Mouse (Mus musculus) kidney, adult 2 months (tissue): ENCODE measurements around the gene Cercam. TPM values are rescaled to one million over a fixed set of nuclear protein-coding genes. Genes with fewer than 3 reads are reported as not detected.
A peak's percentile ranks its signal among the peaks of the same experiment; 100 is the strongest.

Source experiments
- DNase-seq: peaks from one replicate; pipeline ENCODE4 v3.0.0; 2021
- H3K27ac ChIP-seq: fragments of 200-500 bp; 2 replicates; pipeline ENCODE4 v1.5.1; 2012; ENCODE audit warnings: low read depth, low read length, control low read depth, inconsistent platforms; ENCODE audit not compliant: insufficient read depth
- H3K27me3 ChIP-seq: fragments of 200-500 bp; replicated peaks from 2 replicates; pipeline ENCODE4 v1.6.1; 2012; ENCODE audit warnings: mild to moderate bottlenecking, moderate library complexity, low read length, inconsistent platforms; ENCODE audit not compliant: control insufficient read depth, insufficient read depth
- H3K36me3 ChIP-seq: fragments of 200-500 bp; 2 replicates; pipeline ENCODE4 v1.6.1; 2012; ENCODE audit warnings: mild to moderate bottlenecking, moderate library complexity, low read length, inconsistent platforms; ENCODE audit not compliant: control insufficient read depth, insufficient read depth
- H3K4me1 ChIP-seq: fragments of 200-500 bp; 2 replicates; pipeline ENCODE4 v1.6.1; 2011; ENCODE audit warnings: low read length; ENCODE audit not compliant: control insufficient read depth, insufficient read depth
- H3K4me3 ChIP-seq: fragments of 200-500 bp; 2 replicates; pipeline ENCODE4 v1.5.1; 2011; ENCODE audit warnings: mild to moderate bottlenecking, low read depth, low read length, control low read depth; ENCODE audit not compliant: insufficient read depth
- CTCF ChIP-seq: fragments of 200-500 bp; conservative IDR thresholded peaks from 2 replicates; pipeline ENCODE4 v1.5.1; 2011; ENCODE audit warnings: low read depth, mild to moderate bottlenecking, control low read depth, low read length, moderate library complexity, mixed read lengths; ENCODE audit not compliant: insufficient read depth, insufficient read length
- POLR2A ChIP-seq: fragments of 200-500 bp; IDR thresholded peaks from one replicate; pipeline ENCODE4 v1.6.1; 2011; ENCODE audit warnings: low read depth, low read length, control low read depth
- WGBS: fragments of 180-500 bp; shearing (Covaris S2); methylation state at CpG from one replicate; pipeline ENCODE4 v1.1.7; 2018; 5-methylcytosine and 5-hydroxymethylcytosine counted together
- polyA plus RNA-seq: library from polyadenylated mRNA; depleted of rRNA; stranded (reverse); fragments of >200 nt; gene quantifications from 2 replicates; pipeline ENCODE4 v1.2.3, GENCODE M21; 2012; rRNA removed

The Cercam gene
- polyA plus RNA-seq, 1 experiment: 2.3 TPM

- no peaks in the 10 kb centered on the region for H3K36me3 ChIP-seq
- no peaks in the 10 kb centered on the region for H3K27me3 ChIP-seq
- 96% methylated on average over 2 of the region's 2 CpGs for WGBS
- H3K4me3 ChIP-seq: no peak overlapping the region
- no peak for DNase-seq
- no peaks in the 10 kb centered on the region for H3K4me1 ChIP-seq
- H3K27ac ChIP-seq: no peak overlapping the region
- peak; percentile 37; the same call in 1 of the 2 replicates for TF ChIP-seq CTCF
- TF ChIP-seq POLR2A: no peak
These were observed 41.1 kb downstream of the Cercam start for GRCm38 (mm10) chr2:29910042-29910441.

DNA sequence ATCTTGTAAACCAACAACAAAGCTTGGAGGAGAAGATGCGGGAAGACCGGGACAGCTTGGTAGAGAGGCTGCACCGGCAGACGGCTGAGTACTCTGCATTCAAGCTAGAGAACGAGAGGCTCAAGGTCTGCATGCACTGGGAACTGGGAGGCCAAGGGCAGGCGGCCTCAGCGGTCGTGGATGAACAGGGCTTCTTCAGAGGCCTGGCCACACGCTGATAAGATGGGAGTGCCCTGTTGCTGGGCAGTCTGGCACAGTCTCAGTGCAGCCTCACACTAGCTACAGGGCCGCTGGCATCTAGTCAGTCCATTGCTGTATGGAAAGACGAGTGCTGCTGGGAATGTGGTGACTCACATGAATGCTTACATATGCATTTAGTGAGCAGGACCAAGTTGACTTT is 48.7 kb downstream of the Cercam start:
- no peak for DNase-seq
- TF ChIP-seq CTCF: no peak
- TF ChIP-seq POLR2A: no peak
- no peaks in the 10 kb centered on the region; the same call in 1 of the 2 replicates for H3K36me3 ChIP-seq
- H3K27me3 ChIP-seq: no peaks in the 10 kb centered on the region
- 87% methylated on average over 11 of the region's 11 CpGs for WGBS
- H3K4me1 ChIP-seq: 0 out of 2 replicates have a peak, but pooled peaks cover 3% of the 10 kb centered on the region
- no peak overlapping the region for H3K4me3 ChIP-seq
- no peak overlapping the region for H3K27ac ChIP-seq

DNA sequence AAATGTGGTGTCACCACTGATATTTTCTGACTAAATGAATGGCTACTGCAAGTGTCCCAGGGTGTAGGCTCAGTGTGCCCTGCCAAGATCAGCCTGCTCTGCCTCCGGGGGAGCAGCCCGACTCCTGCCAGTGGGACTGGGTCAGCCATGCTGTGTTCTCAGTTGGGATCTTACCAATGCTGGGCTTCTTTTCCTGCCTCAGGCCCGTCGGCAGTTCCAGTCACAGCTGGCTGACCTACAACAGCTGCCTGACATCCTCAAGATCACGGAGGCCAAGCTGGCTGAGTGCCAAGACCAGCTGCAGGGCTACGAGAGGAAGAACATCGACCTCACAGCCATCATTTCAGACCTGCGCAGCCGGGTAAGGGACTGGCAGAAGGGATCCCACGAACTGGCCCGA is 53.0 kb downstream of the Cercam start:
- WGBS: 19% methylated on average over 11 of the region's 11 CpGs
- Histone ChIP-seq H3K36me3 (no peaks in the 10 kb centered on the region; the same call in 1 of the 2 replicates), H3K27me3 (no peaks in the 10 kb centered on the region), H3K27ac (no peak overlapping the region), H3K4me1 (0 out of 2 replicates have a peak, but pooled peaks cover 3% of the 10 kb centered on the region), H3K4me3 (no peak overlapping the region)
- peak; percentile 79 for DNase-seq
- TF ChIP-seq CTCF (no peak), POLR2A (no peak)

- Histone ChIP-seq H3K4me3 (no peak overlapping the region), H3K4me1 (0 out of 2 replicates have a peak, but pooled peaks cover 3% of the 10 kb centered on the region), H3K27ac (no peak overlapping the region), H3K27me3 (no peaks in the 10 kb centered on the region), H3K36me3 (no peaks in the 10 kb centered on the region; the same call in 1 of the 2 replicates)
- WGBS: 52% methylated on average over 5 of the region's 5 CpGs
- no peak for TF ChIP-seq POLR2A
- no peak for TF ChIP-seq CTCF
- DNase-seq: peak; percentile 94
These were observed 57.6 kb downstream of the Cercam start for GRCm38 (mm10) chr2:29926542-29926941.

- no peak for TF ChIP-seq CTCF
- TF ChIP-seq POLR2A: no peak
- Histone ChIP-seq H3K27me3 (no peaks in the 10 kb centered on the region), H3K4me3 (no peak overlapping the region), H3K36me3 (no peaks in the 10 kb centered on the region; the same call in 1 of the 2 replicates), H3K4me1 (no peaks in the 10 kb centered on the region), H3K27ac (no peak overlapping the region)
- WGBS: 87% methylated on average over 10 of the region's 10 CpGs
- DNase-seq: no peak
These were observed 61.5 kb downstream of the Cercam start for GRCm38 (mm10) chr2:29930506-29930905.

DNA sequence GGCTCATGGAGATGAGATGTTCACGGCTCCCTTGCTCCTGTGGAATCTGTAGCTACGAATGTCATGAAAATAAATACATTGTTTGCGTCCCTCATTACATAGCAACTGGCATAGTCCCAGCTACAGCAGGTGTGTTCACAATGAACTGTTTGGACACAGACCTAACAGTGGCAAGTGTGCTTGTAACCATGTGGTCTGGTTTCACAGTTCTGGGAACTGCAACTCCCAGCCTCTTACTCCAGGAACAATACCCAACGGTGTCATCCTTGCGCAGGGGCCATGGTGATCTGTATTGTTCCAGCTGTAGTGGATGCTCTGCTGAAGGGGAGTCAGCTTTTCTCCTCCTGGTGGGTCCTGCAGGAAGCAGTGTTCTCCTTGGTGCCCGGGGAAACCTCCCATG is 62.2 kb downstream of the Cercam start:
- Histone ChIP-seq H3K27ac (no peak overlapping the region), H3K36me3 (no peaks in the 10 kb centered on the region; the same call in 1 of the 2 replicates), H3K4me1 (peaks cover 5% of the 10 kb centered on the region; the same call in 1 of the 2 replicates), H3K27me3 (no peaks in the 10 kb centered on the region), H3K4me3 (no peak overlapping the region)
- no peak for TF ChIP-seq CTCF
- no peak for TF ChIP-seq POLR2A
- DNase-seq: no peak
- whole genome bisulfite sequencing: 88% methylated on average over 6 of the region's 6 CpGs

Other genes with a start within 250 kb of the Cercam start
- gene Rapgef1, start 249.4 kb upstream of the Cercam start, polyA plus RNA-seq: 38.9 and 41.7 TPM in 2 replicates
- gene Gm13420, start 117.5 kb upstream of the Cercam start, polyA plus RNA-seq: 6.1 and 9.4 TPM in 2 replicates
- not detected in 2 replicates for gene Gm13547, start 109.9 kb upstream of the Cercam start, polyA plus RNA-seq
- 87.5 and 111 TPM in 2 replicates for gene Coq4, start 81.7 kb upstream of the Cercam start, polyA plus RNA-seq
- 32.7 and 46.2 TPM in 2 replicates for gene Trub2, start 80.7 kb upstream of the Cercam start, polyA plus RNA-seq
- gene Slc27a4, start 66.5 kb upstream of the Cercam start, polyA plus RNA-seq: 49.7 and 56.2 TPM in 2 replicates
- gene Urm1, start 49.1 kb upstream of the Cercam start, polyA plus RNA-seq: 43.9 and 48.1 TPM in 2 replicates
- 17.6 and 21.5 TPM in 2 replicates for gene Odf2, start 20.1 kb downstream of the Cercam start, polyA plus RNA-seq
- gene Gle1, start 66.3 kb downstream of the Cercam start, polyA plus RNA-seq: 21.1 and 25.4 TPM in 2 replicates
- gene Sptan1, start 96.4 kb downstream of the Cercam start, polyA plus RNA-seq: 237 and 250 TPM in 2 replicates
- gene Wdr34, start 179.7 kb downstream of the Cercam start, polyA plus RNA-seq: 32.0 and 37.8 TPM in 2 replicates
- 30.4 and 37.4 TPM in 2 replicates for gene Set, start 188.2 kb downstream of the Cercam start, polyA plus RNA-seq
- 4.7 and 4.8 TPM in 2 replicates for gene Pkn3, start 208.5 kb downstream of the Cercam start, polyA plus RNA-seq
- 49.0 and 69.1 TPM in 2 replicates for gene Zdhhc12, start 224.5 kb downstream of the Cercam start, polyA plus RNA-seq